Mouse (Mus musculus): ENCODE measurements around the gene Agtrap. TPM values are rescaled to one million over a fixed set of nuclear protein-coding genes. Genes with fewer than 3 reads are reported as not detected.
"Not testable (repeated sequence)": the region's sequence is repeated elsewhere in the genome, so short reads cannot be mapped to it uniquely, and the experiment has no call there.

Gene Agtrap
- polyA plus RNA-seq, 1 experiment from 2014 or later, result 11.9 TPM

DNA sequence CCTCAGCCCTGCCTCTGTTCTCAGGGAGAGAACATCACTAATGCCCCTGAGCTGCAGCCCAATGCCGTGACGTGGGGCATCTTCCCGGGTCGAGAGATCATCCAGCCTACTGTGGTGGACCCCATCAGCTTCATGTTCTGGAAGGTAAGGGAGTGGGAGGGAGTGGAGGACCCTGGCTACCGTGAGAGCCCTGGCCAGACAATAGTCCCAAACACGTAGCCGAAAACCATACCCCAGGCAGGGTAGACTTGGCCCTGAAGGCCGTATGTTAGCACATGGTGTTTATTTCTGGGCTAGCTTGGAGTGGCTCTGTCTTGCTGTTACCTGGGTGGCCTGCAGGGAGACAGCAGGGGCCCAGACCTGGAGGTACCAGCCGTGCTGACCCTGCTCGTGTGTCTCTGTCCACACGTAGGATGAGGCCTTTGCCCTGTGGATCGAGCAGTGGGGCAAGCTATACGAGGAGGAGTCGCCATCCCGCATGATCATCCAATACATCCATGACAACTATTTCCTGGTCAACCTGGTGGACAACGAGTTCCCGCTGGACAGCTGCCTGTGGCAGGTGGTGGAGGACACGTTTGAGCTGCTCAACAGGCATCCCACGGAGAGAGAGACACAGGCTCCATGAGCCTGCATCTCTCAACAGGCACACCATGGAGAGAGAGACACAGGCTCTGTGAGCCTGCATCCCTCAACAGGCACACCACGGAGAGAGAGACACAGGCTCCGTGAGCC lies 32.7 kb downstream of the Agtrap start:
- Histone ChIP-seq H3K4me3 (no peak overlapping the region), H3K9ac (replicated peaks) (no peak overlapping the region), H3K9me3 (no peaks in the 10 kb centered on the region), H3K4me2 (replicated peaks) (no peak overlapping the region), H3K36me3 (peaks cover 84% of the 10 kb centered on the region), H3K4me1 (no peaks in the 10 kb centered on the region), H3K27ac (replicated peaks) (no peak overlapping the region), H3K27me3 (no peaks in the 10 kb centered on the region)
- ATAC-seq (ENCODE audit: low FRiP score, low read depth), result no peak
- WGBS, result 93% methylated on average over 21 of the region's 21 CpGs

DNA sequence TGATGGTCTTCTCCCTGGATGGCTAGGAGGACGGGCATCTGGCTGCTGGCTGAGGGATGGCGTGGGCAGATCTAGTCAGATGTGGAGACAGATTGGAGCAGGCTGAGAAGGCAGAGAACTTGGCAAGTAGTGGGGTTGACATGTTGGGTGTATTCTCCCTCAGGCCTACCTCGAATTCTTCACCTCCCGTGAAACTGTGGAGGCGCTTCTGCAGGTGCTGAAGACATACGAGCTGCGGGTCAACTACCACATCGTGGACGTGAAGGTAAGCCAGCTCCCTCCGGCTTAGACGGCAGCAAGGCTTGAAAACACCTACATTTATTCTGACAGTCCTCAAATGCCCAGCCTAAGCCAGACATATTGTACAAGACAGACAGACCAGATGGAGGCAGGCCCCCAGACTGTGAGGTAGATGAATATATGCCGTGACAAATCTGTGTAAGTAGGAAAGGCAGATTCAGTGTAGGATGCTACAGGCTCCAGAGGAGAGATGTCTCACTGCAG lies 34.4 kb downstream of the Agtrap start:
- ATAC-seq (ENCODE audit: low FRiP score, low read depth), result no peak
- no peak overlapping the region for H3K27ac ChIP-seq (replicated peaks)

DNA sequence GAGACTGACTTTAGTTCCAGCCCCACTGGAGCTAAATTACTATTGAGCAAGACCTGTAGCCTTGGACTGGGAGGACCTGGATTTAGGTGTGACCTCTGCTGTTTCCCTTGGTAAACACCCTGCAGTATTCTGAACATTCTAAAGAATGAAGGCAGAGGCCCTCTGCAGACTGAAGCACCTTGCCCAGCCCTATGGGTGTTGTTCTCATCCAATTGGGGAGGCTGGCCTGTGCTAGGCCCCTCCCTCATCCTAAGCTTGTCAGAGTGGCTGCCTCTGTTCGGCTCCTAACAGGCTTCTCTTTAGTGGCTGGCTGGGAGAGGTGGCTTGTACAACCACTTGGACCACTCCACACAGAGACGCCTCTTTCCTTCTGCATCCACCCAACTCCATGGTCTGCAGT lies 34.9 kb downstream of the Agtrap start:
- Histone ChIP-seq H3K9ac (replicated peaks) (no peak overlapping the region), H3K4me2 (replicated peaks) (no peak overlapping the region), H3K4me3 (no peak overlapping the region), H3K4me1 (no peaks in the 10 kb centered on the region), H3K36me3 (peaks cover 98% of the 10 kb centered on the region), H3K27ac (replicated peaks) (no peak overlapping the region), H3K27me3 (no peaks in the 10 kb centered on the region), H3K9me3 (no peaks in the 10 kb centered on the region)
- ATAC-seq (ENCODE audit: low FRiP score, low read depth), result no peak
- WGBS, result 75% methylated on average over 2 of the region's 2 CpGs

More for the DNA sequence above, 34.4 kb downstream of the Agtrap start:
- 93% methylated on average over 12 of the region's 12 CpGs for WGBS
- no peaks in the 10 kb centered on the region for H3K4me1 ChIP-seq
- no peaks in the 10 kb centered on the region for H3K27me3 ChIP-seq
- H3K4me3 ChIP-seq, result no peak overlapping the region
- H3K9ac ChIP-seq (replicated peaks), result no peak overlapping the region
- no peak overlapping the region for H3K4me2 ChIP-seq (replicated peaks)
- H3K36me3 ChIP-seq, result peaks cover 98% of the 10 kb centered on the region
- H3K9me3 ChIP-seq, result no peaks in the 10 kb centered on the region

DNA sequence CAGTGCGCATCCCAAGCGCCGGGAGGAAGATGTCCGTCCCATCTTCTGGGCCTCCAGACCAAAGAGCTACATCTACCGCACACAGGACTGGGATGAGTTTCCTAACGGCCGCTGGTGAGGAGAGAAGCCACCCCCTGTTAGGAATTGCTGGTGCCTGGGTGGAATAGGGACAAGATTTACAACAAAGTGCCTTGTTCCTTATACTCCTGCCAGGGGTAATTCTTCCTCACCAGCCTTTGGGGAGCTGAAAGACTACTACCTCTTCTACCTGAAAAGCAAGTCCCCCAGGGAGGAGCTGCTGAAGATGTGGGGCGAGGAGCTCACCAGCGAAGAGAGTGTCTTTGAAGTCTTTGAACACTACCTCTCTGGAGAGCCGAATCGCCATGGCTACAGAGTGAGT lies 35.9 kb downstream of the Agtrap start:
- WGBS, result 88% methylated on average over 11 of the region's 11 CpGs
- no peak for ATAC-seq (ENCODE audit: low FRiP score, low read depth)
- H3K27ac ChIP-seq (replicated peaks), result no peak overlapping the region
- H3K9ac ChIP-seq (replicated peaks), result no peak overlapping the region
- H3K4me1 ChIP-seq, result no peaks in the 10 kb centered on the region
- H3K4me3 ChIP-seq, result no peak overlapping the region
- peaks cover 95% of the 10 kb centered on the region for H3K36me3 ChIP-seq
- no peak overlapping the region for H3K4me2 ChIP-seq (replicated peaks)
- no peaks in the 10 kb centered on the region for H3K9me3 ChIP-seq
- H3K27me3 ChIP-seq, result no peaks in the 10 kb centered on the region

DNA sequence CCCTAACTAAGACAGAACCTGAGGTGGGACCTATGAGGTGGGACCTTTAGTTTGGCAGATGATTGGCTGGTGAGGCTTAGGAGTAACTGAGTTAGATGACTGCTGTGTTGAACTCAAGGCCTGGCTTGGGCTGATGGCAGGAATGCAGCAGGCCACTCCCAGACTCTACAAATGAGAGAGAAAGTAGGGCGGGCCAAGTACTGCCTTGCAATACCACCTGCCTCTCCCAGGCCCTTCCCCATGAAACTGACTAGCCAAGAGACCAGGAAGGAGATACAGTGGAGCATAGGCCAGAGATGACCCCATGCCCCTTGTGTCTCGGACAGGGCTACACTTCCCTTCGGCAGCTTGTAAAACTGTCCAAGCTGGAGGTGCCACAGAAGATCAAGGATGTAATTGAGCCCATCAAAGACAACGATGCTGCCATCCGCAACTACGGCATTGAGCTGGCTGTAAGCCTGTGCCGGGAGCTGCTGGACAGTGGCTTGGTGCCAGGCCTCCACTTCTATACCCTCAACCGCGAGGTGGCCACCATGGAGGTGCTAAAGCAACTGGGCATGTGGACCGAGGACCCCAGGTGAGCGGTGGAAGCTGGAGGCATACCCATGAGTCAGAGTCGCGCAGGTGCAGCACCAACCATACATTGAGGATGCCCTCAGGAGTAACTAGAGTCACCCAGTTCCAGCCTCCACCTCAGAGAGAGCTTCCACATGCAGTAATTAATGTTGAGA lies 36.6 kb downstream of the Agtrap start:
- H3K27me3 ChIP-seq, result no peaks in the 10 kb centered on the region
- H3K4me1 ChIP-seq, result peaks cover 5% of the 10 kb centered on the region; the same call in 1 of the 2 replicates
- H3K9ac ChIP-seq (replicated peaks), result no peak overlapping the region
- H3K9me3 ChIP-seq, result no peaks in the 10 kb centered on the region
- H3K36me3 ChIP-seq, result peaks cover 94% of the 10 kb centered on the region
- ATAC-seq (ENCODE audit: low FRiP score, low read depth), result no peak
- H3K4me2 ChIP-seq (replicated peaks), result no peak overlapping the region
- no peak overlapping the region for H3K27ac ChIP-seq (replicated peaks)
- WGBS, result 96% methylated on average over 13 of the region's 13 CpGs
- no peak overlapping the region for H3K4me3 ChIP-seq

DNA sequence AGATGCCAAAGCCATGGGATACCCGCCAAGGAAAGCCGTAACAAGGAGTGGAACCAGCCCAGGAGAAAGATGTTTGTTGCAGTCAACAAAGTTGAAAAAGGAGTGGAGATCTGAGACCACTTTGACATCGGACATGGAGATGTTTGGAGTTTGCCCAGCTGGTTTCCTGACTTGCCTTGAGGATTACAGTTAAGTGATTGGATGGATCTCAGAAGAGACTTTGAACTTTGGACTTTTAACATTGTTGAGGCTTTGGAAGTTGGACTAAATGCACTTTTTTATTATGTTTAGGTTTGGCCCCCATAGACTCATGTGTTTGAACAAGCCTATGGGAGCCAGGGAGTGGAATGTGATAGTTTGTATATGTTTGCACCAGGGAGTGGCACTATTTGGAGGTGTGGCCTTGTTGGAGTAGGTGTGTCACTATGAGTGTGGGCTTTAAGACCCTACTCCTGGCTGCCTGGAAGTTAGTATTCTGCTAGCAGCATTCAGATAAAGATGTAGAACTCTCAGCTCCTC lies 37.4 kb downstream of the Agtrap start:
- WGBS, result 92% methylated on average over 3 of the region's 3 CpGs
- not testable (repeated sequence) for H3K27me3 ChIP-seq; H3K9ac ChIP-seq (replicated peaks); H3K9me3 ChIP-seq; H3K4me2 ChIP-seq (replicated peaks); H3K27ac ChIP-seq (replicated peaks); ATAC-seq (ENCODE audit: low FRiP score, low read depth); H3K4me1 ChIP-seq; H3K4me3 ChIP-seq
- peaks cover 94% of the 10 kb centered on the region for H3K36me3 ChIP-seq

DNA sequence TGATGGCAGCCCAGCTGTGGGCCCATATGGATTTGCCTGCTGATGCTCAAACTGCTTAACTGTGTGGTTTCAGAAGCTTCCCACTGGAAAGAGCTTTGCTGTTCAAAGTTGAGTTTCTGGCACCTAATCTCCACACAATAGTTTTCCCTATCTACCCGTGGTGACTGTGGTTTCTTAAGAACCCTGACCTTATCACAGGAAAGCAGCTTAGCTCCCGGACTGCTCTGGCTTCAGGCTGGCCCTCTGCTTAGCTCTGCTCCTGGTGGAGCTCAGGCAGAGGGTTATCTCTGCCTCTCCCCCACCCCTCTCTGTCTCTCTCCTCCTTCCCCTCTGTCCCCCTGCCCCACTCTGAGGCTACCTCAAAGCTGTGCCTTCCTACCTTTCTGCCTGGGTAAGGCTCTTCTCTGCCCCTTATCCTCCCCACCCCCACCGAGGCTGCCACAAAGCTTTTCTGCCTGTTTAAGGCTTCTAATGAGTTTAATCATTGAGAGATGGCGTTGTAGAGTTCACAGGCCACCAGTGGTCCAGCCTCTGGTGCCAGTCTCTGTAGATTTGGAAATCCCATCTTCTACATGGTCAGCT lies 41.3 kb downstream of the Agtrap start:
- Histone ChIP-seq H3K4me2 (replicated peaks) (no peak overlapping the region), H3K27ac (replicated peaks) (0 out of 2 replicates have a peak overlapping the region, but pooled peaks have one; percentile 20)
- 0 out of 2 replicates have a peak, but pooled peaks have one; percentile 28 for ATAC-seq (ENCODE audit: low FRiP score, low read depth)

DNA sequence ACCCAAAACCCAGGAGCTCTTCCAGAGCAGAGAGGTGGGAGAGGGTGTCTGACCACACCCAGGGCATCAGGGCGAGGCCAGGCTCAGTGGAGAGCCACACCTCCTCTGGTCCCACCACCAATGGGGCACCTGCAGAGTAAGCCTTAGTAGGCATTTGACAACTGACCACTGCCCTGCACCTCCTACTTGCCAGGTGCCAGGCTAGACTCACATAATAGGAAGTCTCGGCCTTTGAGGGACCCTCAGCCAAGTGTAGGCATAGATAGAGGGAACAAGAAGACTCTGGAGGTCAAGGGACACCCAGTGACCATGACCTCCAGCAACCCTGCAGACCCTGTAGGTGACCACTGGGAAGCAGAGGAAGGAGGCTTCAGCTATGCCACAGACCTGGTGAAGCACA lies 43.7 kb downstream of the Agtrap start:
- Histone ChIP-seq H3K27me3 (no peaks in the 10 kb centered on the region), H3K27ac (replicated peaks) (no peak overlapping the region), H3K36me3 (peaks cover 63% of the 10 kb centered on the region), H3K9ac (replicated peaks) (no peak overlapping the region), H3K9me3 (no peaks in the 10 kb centered on the region), H3K4me2 (replicated peaks) (no peak overlapping the region), H3K4me1 (peaks cover 46% of the 10 kb centered on the region), H3K4me3 (no peak overlapping the region)
- WGBS, result 94% methylated on average over 2 of the region's 2 CpGs
- no peak for ATAC-seq (ENCODE audit: low FRiP score, low read depth)

More for the DNA sequence above, 41.3 kb downstream of the Agtrap start:
- Histone ChIP-seq H3K36me3 (peaks cover 86% of the 10 kb centered on the region), H3K27me3 (no peaks in the 10 kb centered on the region), H3K9me3 (no peaks in the 10 kb centered on the region), H3K4me1 (peaks cover 22% of the 10 kb centered on the region), H3K4me3 (no peak overlapping the region), H3K9ac (replicated peaks) (no peak overlapping the region)
- 43% methylated on average over 4 of the region's 4 CpGs for WGBS

DNA sequence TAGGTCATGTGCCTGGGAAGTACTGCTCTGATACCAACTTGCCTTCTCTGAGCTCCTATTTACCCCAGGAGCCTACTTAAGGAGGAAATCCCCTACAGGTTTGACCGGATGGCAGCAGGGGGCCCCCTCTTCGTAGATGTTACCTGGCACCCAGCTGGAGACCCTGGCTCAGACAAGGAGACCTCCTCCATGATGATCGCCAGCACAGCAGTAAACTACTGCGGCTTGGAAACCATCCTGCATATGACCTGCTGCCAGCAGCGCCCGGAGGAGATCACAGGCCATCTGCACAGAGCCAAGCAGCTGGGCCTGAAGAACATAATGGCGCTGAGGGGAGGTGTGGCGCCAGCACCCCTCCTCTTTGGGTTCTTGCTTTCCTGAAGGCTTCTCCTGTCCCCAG lies 44.5 kb downstream of the Agtrap start:
- not testable (repeated sequence) for H3K4me3 ChIP-seq; ATAC-seq (ENCODE audit: low FRiP score, low read depth); H3K27ac ChIP-seq (replicated peaks); H3K9me3 ChIP-seq; H3K27me3 ChIP-seq; H3K9ac ChIP-seq (replicated peaks)
- WGBS, result 83% methylated on average over 7 of the region's 8 CpGs
- peaks cover 55% of the 10 kb centered on the region for H3K36me3 ChIP-seq
- H3K4me1 ChIP-seq, result peaks cover 46% of the 10 kb centered on the region
- H3K4me2 ChIP-seq (replicated peaks), result peak overlapping the region; percentile 88; the same call in 1 of the 2 replicates

DNA sequence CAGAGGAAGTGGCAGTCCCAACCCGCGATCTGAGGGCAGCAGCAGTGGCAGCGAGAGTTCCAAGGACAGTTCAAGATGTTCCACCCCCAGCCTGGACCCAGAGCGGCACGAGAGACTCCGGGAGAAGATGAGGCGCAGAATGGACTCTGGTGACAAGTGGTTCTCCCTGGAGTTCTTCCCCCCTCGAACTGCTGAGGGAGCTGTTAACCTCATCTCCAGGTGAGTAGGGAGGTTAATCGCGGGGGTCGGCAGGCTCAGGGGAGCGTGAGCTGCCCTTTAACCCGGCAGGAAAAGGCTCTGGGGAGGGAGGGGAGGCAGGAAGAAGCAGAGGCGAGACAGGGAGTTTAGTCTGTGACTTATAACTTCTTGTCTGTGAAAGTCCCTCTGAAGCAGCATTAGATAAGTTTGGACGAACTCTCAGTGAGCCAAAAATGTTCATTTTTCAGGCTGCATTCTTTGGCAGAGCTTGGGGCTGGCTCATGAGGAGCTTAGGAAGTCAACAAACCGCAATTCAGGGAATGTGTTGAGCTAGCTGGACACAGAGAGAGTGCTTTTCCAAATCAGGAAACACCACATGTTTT lies 46.1 kb downstream of the Agtrap start:
- Histone ChIP-seq H3K4me2 (replicated peaks) (peak overlapping the region; percentile 88), H3K4me3 (peak overlapping the region; percentile 53), H3K9me3 (no peaks in the 10 kb centered on the region), H3K27ac (replicated peaks) (peak overlapping the region; percentile 90), H3K36me3 (peaks cover 42% of the 10 kb centered on the region), H3K27me3 (no peaks in the 10 kb centered on the region), H3K4me1 (peaks cover 55% of the 10 kb centered on the region), H3K9ac (replicated peaks) (peak overlapping the region; percentile 69)
- WGBS, result 3% methylated on average over 16 of the region's 16 CpGs
- no peak for ATAC-seq (ENCODE audit: low FRiP score, low read depth)

DNA sequence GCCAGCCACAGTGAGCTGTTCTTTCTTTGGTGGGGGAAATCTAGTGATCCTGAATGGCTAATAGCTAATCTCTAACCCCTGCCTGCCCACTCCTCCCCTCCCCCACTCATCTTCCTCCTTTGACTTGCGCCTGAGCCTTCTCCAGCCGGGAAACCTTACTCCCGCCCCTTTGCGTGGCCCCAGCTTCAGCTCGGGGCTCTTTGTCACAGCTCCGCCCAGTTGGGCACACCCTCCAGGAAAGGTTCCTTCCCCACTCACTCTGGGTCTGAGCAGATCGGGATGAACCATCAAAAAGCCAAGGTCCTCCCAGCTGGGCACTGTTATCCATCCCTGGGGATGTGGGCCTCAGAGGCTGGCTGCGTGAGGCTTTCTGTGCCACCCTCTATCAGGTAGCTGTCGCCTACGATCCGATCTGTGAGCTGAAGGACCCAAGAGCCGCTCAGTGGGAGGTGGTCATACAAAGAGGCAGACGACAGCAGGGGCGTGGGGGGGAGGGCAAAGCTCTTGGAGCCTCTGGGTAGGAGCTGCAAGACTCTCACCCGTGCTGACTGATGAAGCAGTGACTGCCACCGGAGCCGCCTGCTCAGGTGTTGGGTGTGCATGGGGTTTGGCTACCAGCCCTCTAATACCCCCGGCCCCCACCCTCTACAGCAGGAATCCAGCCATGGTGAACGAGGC lies 46.8 kb downstream of the Agtrap start:
- Histone ChIP-seq H3K36me3 (peaks cover 41% of the 10 kb centered on the region), H3K4me3 (peak overlapping the region; percentile 53), H3K4me2 (replicated peaks) (peak overlapping the region; percentile 88), H3K4me1 (peaks cover 52% of the 10 kb centered on the region), H3K9me3 (no peaks in the 10 kb centered on the region), H3K27ac (replicated peaks) (peak overlapping the region; percentile 90), H3K27me3 (no peaks in the 10 kb centered on the region), H3K9ac (replicated peaks) (peak overlapping the region; percentile 69)
- peak; percentile 44 for ATAC-seq (ENCODE audit: low FRiP score, low read depth)
- WGBS, result under 1% methylated on average over 19 of the region's 19 CpGs

Data from midbrain, embryonic 12.5 days (tissue).